8 mouse cellular contexts compared by ENCODE assay signal in genomic region chr3:104675258-104675851, GRCm38 (mm10). TPM values are rescaled to one million over a fixed set of nuclear protein-coding genes. Genes with fewer than 3 reads are reported as not detected.
DNase-seq lines count a peak whose midpoint lies in the region; ATAC-seq and TF ChIP-seq lines count a peak whose summit lies in the region.

No protein-coding gene starts in this region.

- peak overlapping the region; percentile 35 for H3K4me3 ChIP-seq in forebrain, postnatal 0 days (ENCODE audit: low read depth, low read length)
- H3K4me3 ChIP-seq in hindbrain, embryonic 10.5 days: peak overlapping the region; percentile 53

- H3K9me3 ChIP-seq in forebrain, postnatal 0 days (ENCODE audit: low read length): no peaks in the 10 kb centered on the region
- 0 out of 2 replicates have a peak, but pooled peaks cover 2% of the 10 kb centered on the region for H3K9me3 ChIP-seq in hindbrain, embryonic 10.5 days

- TF ChIP-seq CTCF in forebrain, postnatal 0 days (IDR thresholded peaks at IDR 0.05; ENCODE audit: low read depth): peak; percentile 86

- peak; percentile 76 for DNase-seq in Muller cell, postnatal 12 days (ENCODE audit: inconsistent ontology term)
- DNase-seq in cerebellum, adult 8-10 months: peak; percentile 81
- DNase-seq in forebrain, postnatal 0 days: peak; percentile 75
- peak; percentile 76 for DNase-seq in hindbrain, embryonic 10.5 days (ENCODE audit: low spot score)
- DNase-seq in layer of hippocampus, postnatal 25 days (ENCODE audit: extremely low spot score in 1 of 2, low spot score in 1 of 2): peak; percentile 48 to 70
- peak; percentile 71 for DNase-seq in lung, postnatal 14 days
- DNase-seq in retina, adult 2 months (ENCODE audit: low read depth, low spot score): peak; percentile 54
- peak; percentile 85 for DNase-seq in thymus, postnatal 25 days

- H3K4me1 ChIP-seq in forebrain, postnatal 0 days (ENCODE audit: insufficient read depth): peaks cover 6% of the 10 kb centered on the region; the same call in 1 of the 2 replicates
- H3K4me1 ChIP-seq in hindbrain, embryonic 10.5 days (replicated peaks): peaks cover 40% of the 10 kb centered on the region

- H3K9ac ChIP-seq in forebrain, postnatal 0 days: peak overlapping the region; percentile 48

- H3K27me3 ChIP-seq in forebrain, postnatal 0 days (ENCODE audit: insufficient read depth, low read length): no peaks in the 10 kb centered on the region
- H3K27me3 ChIP-seq in hindbrain, embryonic 10.5 days (ENCODE audit: insufficient read depth, poor library complexity, severe bottlenecking): peaks cover 4% of the 10 kb centered on the region; the same call in 1 of the 2 replicates

- H3K4me2 ChIP-seq in forebrain, postnatal 0 days (ENCODE audit: low read depth): peak overlapping the region; percentile 61

- H3K36me3 ChIP-seq in forebrain, postnatal 0 days (ENCODE audit: insufficient read depth): no peaks in the 10 kb centered on the region
- H3K36me3 ChIP-seq in hindbrain, embryonic 10.5 days: no peaks in the 10 kb centered on the region

- H3K27ac ChIP-seq in forebrain, postnatal 0 days (ENCODE audit: low read depth, low read length): no peak overlapping the region
- peak overlapping the region; percentile 81 for H3K27ac ChIP-seq in hindbrain, embryonic 10.5 days

- peak; percentile 85 for ATAC-seq in forebrain, postnatal 0 days

- 6% methylated on average over 23 of the region's 23 CpGs for WGBS in forebrain, postnatal 0 days
- 7% methylated on average over 23 of the region's 23 CpGs for WGBS in hindbrain, embryonic 10.5 days

RNA-seq across cellular contexts. Expression of gene Slc16a1, which starts 36.9 kb away (rescaled TPM):
- 32.1 and 33.4 TPM in 2 replicates for total RNA-seq in forebrain, postnatal 0 days (2014; rRNA removed)
- 17.4 and 20.2 TPM in 2 replicates for polyA plus RNA-seq in forebrain, postnatal 0 days (2015; fragmentation: Nextera tagmentation; extraction: Ambion mirVana)
- polyA plus RNA-seq in hindbrain, embryonic 10.5 days (2016; fragmentation: Nextera tagmentation; extraction: Ambion mirVana): 29.7 and 45.0 TPM in 2 replicates
- total RNA-seq in layer of hippocampus, postnatal 25 days (2021): 10 to 100 TPM; 28.4 to 34.3 TPM
